Mouse (Mus musculus): ENCODE results near the gene Sugct.

- TF ChIP-seq CTCF (IDR thresholded peaks at IDR 0.05; ENCODE audit: borderline replicate concordance, insufficient read depth, low read depth, low read length) = no peak
- TF ChIP-seq POLR2A (IDR thresholded peaks at IDR 0.05; ENCODE audit: borderline replicate concordance, insufficient read depth, low read length) = no peak
Measured at GRCm38 (mm10) chr13:16906974-16907373, 788.4 kb downstream of the Sugct start.
